Mouse (Mus musculus): ENCODE measurements around the gene Auts2. TPM values are rescaled to one million over a fixed set of nuclear protein-coding genes. Genes with fewer than 3 reads are reported as not detected.

The Auts2 gene
- polyA plus RNA-seq, 1 experiment from 2014 or later, result 32.6 TPM

DNA sequence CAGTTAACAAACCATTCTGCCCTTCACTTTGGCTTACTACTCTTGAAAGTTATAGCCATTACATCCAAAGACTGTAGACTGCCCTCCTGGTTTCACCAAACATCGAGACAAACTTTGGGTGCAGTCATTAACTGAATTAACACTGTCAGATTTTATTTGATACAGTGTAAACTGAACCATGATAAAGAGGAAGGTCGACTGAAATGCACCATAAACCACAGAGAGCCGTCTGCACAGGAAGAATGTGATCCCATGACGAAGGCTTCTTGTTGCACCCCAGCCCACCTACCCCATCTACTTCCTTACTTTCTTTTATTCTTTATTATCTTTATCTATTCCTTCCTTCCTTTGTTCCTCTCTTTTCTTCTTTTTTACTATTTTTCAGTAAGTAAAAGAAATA, 412.6 kb downstream of the Auts2 start:
- no peak overlapping the region for H3K4me2 ChIP-seq (replicated peaks; ENCODE audit: low read depth, low read length)
- H3K4me3 ChIP-seq (ENCODE audit: low read length), result no peak overlapping the region
- H3K9me3 ChIP-seq (ENCODE audit: control insufficient read depth, low read length), result no peaks in the 10 kb centered on the region
- no peaks in the 10 kb centered on the region for H3K36me3 ChIP-seq (ENCODE audit: control insufficient read depth, insufficient read depth, low read length)
- no peaks in the 10 kb centered on the region for H3K4me1 ChIP-seq (ENCODE audit: control insufficient read depth, insufficient read depth, low read length)
- H3K27ac ChIP-seq (ENCODE audit: low read depth, low read length), result no peak overlapping the region
- no peak for ATAC-seq (ENCODE audit: low FRiP score, low TSS enrichment)
- H3K27me3 ChIP-seq (ENCODE audit: control insufficient read depth, insufficient read depth, low read length), result no peaks in the 10 kb centered on the region
- H3K9ac ChIP-seq (ENCODE audit: low read depth, low read length), result no peak overlapping the region
- 11% methylated on average over 4 of the region's 4 CpGs for WGBS

DNA sequence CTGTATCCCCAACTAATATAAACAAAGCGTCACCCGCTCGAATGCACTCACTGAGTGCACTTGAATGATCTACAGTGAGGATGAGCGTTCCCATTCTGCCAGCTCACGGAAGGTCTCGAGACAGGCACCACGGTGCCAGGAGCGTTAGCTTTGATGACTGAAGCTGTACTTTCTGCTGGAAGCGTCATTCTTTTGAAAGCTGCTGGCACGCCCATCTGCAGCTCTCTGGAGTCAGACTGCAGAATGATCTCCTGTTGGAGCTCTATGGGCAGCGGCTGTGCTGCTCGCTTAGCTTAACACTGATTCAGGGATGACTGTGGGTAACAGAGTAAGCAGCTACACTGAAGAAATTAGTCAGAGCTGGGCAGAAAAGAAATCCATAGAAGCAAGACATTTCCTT, 416.5 kb downstream of the Auts2 start:
- H3K27me3 ChIP-seq (ENCODE audit: control insufficient read depth, insufficient read depth, low read length), result no peaks in the 10 kb centered on the region
- no peak overlapping the region for H3K9ac ChIP-seq (ENCODE audit: low read depth, low read length)
- no peaks in the 10 kb centered on the region for H3K9me3 ChIP-seq (ENCODE audit: control insufficient read depth, low read length)
- 68% methylated on average over 12 of the region's 12 CpGs for WGBS
- no peak overlapping the region for H3K27ac ChIP-seq (ENCODE audit: low read depth, low read length)
- ATAC-seq (ENCODE audit: low FRiP score, low TSS enrichment), result no peak
- H3K4me1 ChIP-seq (ENCODE audit: control insufficient read depth, insufficient read depth, low read length), result no peaks in the 10 kb centered on the region
- H3K36me3 ChIP-seq (ENCODE audit: control insufficient read depth, insufficient read depth, low read length), result no peaks in the 10 kb centered on the region
- no peak overlapping the region for H3K4me3 ChIP-seq (ENCODE audit: low read length)
- no peak overlapping the region for H3K4me2 ChIP-seq (replicated peaks; ENCODE audit: low read depth, low read length)

DNA sequence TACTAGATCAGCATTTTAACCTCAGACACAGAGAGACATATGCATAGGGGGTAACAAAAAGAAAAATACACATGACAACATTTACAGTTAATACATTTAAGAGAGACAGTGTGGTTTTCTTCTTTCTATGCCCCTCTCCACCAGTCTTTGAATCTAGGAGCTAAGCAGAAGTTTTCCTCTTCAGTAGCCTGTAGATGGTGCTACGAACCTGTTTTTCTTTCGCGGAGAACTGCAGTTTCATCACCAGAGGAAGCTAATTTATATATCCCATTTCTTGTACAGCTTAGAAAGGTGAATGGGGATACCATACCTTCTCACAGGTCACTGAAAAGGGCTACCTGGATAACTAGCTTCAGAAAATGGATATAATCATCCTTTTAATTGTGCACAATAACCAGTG, 427.5 kb downstream of the Auts2 start:
- 61% methylated on average over 3 of the region's 3 CpGs for WGBS
- no peak overlapping the region for H3K27ac ChIP-seq (ENCODE audit: low read depth, low read length)
- no peak overlapping the region for H3K9ac ChIP-seq (ENCODE audit: low read depth, low read length)
- H3K4me1 ChIP-seq (ENCODE audit: control insufficient read depth, insufficient read depth, low read length), result peaks cover 7% of the 10 kb centered on the region; the same call in 1 of the 2 replicates
- no peaks in the 10 kb centered on the region for H3K36me3 ChIP-seq (ENCODE audit: control insufficient read depth, insufficient read depth, low read length)
- no peaks in the 10 kb centered on the region for H3K27me3 ChIP-seq (ENCODE audit: control insufficient read depth, insufficient read depth, low read length)
- ATAC-seq (ENCODE audit: low FRiP score, low TSS enrichment), result no peak
- no peak overlapping the region for H3K4me3 ChIP-seq (ENCODE audit: low read length)
- no peak overlapping the region for H3K4me2 ChIP-seq (replicated peaks; ENCODE audit: low read depth, low read length)
- H3K9me3 ChIP-seq (ENCODE audit: control insufficient read depth, low read length), result no peaks in the 10 kb centered on the region

DNA sequence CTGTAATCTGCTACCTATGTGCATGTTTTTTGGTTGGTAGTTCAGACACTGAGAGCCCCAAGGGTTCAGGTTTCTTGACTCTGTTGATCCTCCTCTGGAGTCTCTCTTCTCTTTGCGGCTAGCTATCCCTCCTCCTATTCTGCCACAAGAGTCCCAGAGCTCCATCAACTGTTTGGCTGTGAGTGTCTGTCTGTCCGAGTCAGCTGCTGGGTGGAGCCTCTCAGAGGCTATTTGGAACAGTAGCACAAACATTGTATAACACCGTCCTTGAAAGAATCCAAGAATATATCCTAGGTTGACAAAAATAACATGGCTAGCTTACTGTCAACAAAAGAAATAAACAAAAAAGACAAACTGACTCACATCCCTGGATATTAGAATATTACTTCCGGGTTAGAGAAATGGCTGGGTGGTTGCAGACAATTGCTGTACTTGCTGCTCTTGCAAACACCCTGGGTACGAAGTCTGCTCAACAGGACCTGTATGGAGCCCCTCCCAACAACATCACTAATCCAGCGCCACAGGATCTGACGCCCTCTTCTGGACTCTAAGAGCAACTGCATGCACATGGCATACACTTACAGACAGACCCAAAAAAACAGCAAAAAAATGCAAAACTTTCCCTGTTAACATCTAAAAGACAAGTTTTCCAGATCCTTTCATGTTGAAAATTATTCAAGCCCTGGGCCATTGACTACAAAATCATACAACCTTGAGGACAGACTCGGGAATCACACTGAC, 428.4 kb downstream of the Auts2 start:
- no peak overlapping the region for H3K27ac ChIP-seq (ENCODE audit: low read depth, low read length)
- no peak overlapping the region for H3K4me2 ChIP-seq (replicated peaks; ENCODE audit: low read depth, low read length)
- H3K9me3 ChIP-seq (ENCODE audit: control insufficient read depth, low read length), result no peaks in the 10 kb centered on the region
- 73% methylated on average over 8 of the region's 8 CpGs for WGBS
- no peak overlapping the region for H3K9ac ChIP-seq (ENCODE audit: low read depth, low read length)
- H3K36me3 ChIP-seq (ENCODE audit: control insufficient read depth, insufficient read depth, low read length), result no peaks in the 10 kb centered on the region
- H3K27me3 ChIP-seq (ENCODE audit: control insufficient read depth, insufficient read depth, low read length), result no peaks in the 10 kb centered on the region
- H3K4me1 ChIP-seq (ENCODE audit: control insufficient read depth, insufficient read depth, low read length), result peaks cover 7% of the 10 kb centered on the region; the same call in 1 of the 2 replicates
- no peak for ATAC-seq (ENCODE audit: low FRiP score, low TSS enrichment)
- no peak overlapping the region for H3K4me3 ChIP-seq (ENCODE audit: low read length)

DNA sequence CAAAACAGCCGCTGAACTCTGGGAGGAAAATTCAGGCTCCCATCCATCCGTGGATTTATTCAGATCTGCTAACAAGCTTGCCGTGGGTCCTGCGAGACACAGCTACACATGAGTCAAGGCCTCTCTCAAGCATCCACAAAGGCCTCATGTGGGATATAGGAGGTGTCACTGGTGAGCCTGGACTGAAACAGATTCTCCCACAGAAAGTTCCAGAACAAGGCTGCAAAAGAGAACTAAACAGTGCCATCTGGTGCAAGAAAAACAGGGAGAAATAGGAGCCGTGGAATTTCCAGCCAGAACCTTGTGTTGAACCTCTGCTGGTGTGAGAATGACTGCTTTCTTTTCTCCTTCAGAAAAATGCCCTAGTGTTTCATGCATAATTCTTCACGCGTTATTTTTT, 429.7 kb downstream of the Auts2 start:
- Histone ChIP-seq H3K27ac (ENCODE audit: low read depth, low read length) (no peak overlapping the region), H3K36me3 (ENCODE audit: control insufficient read depth, insufficient read depth, low read length) (no peaks in the 10 kb centered on the region), H3K4me1 (ENCODE audit: control insufficient read depth, insufficient read depth, low read length) (peaks cover 7% of the 10 kb centered on the region; the same call in 1 of the 2 replicates), H3K4me3 (ENCODE audit: low read length) (no peak overlapping the region), H3K9me3 (ENCODE audit: control insufficient read depth, low read length) (no peaks in the 10 kb centered on the region), H3K9ac (ENCODE audit: low read depth, low read length) (no peak overlapping the region), H3K27me3 (ENCODE audit: control insufficient read depth, insufficient read depth, low read length) (no peaks in the 10 kb centered on the region), H3K4me2 (replicated peaks; ENCODE audit: low read depth, low read length) (no peak overlapping the region)
- no peak for ATAC-seq (ENCODE audit: low FRiP score, low TSS enrichment)
- WGBS, result 69% methylated on average over 7 of the region's 7 CpGs

DNA sequence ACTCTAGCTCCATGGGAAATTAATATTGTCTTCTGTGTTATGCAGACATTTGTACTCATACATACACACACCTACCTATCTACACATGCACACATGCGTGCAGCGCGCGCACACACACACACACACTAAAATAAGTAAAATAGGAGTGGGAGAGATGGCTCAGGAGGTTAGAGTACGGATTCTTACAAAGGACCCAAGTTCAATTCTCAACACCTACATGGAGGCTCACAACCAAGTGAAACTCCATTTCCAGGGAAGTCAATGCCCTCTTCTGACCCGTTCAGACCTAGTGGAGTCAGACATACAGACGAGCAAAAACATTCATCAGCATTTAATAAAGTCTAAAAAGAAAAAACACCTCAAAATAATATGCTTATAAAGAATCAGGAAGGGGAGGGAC, 430.5 kb downstream of the Auts2 start:
- no peak overlapping the region for H3K4me3 ChIP-seq (ENCODE audit: low read length)
- H3K36me3 ChIP-seq (ENCODE audit: control insufficient read depth, insufficient read depth, low read length), result no peaks in the 10 kb centered on the region
- no peak overlapping the region for H3K27ac ChIP-seq (ENCODE audit: low read depth, low read length)
- H3K27me3 ChIP-seq (ENCODE audit: control insufficient read depth, insufficient read depth, low read length), result no peaks in the 10 kb centered on the region
- WGBS, result 90% methylated on average over 7 of the region's 7 CpGs
- H3K9ac ChIP-seq (ENCODE audit: low read depth, low read length), result no peak overlapping the region
- no peak for ATAC-seq (ENCODE audit: low FRiP score, low TSS enrichment)
- H3K9me3 ChIP-seq (ENCODE audit: control insufficient read depth, low read length), result no peaks in the 10 kb centered on the region
- peaks cover 7% of the 10 kb centered on the region; the same call in 1 of the 2 replicates for H3K4me1 ChIP-seq (ENCODE audit: control insufficient read depth, insufficient read depth, low read length)
- H3K4me2 ChIP-seq (replicated peaks; ENCODE audit: low read depth, low read length), result no peak overlapping the region

DNA sequence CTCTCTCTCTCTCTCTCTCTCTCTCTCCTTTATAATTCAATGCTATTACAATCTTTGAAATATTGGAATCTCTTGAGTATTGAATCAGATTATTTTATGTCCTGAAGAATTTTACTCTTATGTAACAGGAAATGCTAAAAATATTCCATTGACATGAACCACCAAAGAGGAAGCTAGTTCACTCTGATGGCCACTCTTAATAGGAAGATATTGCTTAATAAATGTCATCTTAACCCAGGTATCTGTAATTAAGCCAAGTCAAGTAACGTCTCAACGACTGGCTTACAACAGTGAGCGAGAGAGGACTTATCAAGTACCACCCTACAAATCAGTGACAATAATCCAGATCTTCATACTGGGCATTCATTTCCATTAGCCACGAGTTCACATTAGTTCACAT, 440.7 kb downstream of the Auts2 start:
- no peaks in the 10 kb centered on the region for H3K36me3 ChIP-seq (ENCODE audit: control insufficient read depth, insufficient read depth, low read length)
- H3K4me1 ChIP-seq (ENCODE audit: control insufficient read depth, insufficient read depth, low read length), result peaks cover 5% of the 10 kb centered on the region; the same call in 1 of the 2 replicates
- H3K9me3 ChIP-seq (ENCODE audit: control insufficient read depth, low read length), result no peaks in the 10 kb centered on the region
- H3K9ac ChIP-seq (ENCODE audit: low read depth, low read length), result no peak overlapping the region
- ATAC-seq (ENCODE audit: low FRiP score, low TSS enrichment), result no peak
- no peak overlapping the region for H3K4me2 ChIP-seq (replicated peaks; ENCODE audit: low read depth, low read length)
- no peak overlapping the region for H3K27ac ChIP-seq (ENCODE audit: low read depth, low read length)
- H3K27me3 ChIP-seq (ENCODE audit: control insufficient read depth, insufficient read depth, low read length), result no peaks in the 10 kb centered on the region
- H3K4me3 ChIP-seq (ENCODE audit: low read length), result no peak overlapping the region
- 92% methylated on average over 4 of the region's 4 CpGs for WGBS

DNA sequence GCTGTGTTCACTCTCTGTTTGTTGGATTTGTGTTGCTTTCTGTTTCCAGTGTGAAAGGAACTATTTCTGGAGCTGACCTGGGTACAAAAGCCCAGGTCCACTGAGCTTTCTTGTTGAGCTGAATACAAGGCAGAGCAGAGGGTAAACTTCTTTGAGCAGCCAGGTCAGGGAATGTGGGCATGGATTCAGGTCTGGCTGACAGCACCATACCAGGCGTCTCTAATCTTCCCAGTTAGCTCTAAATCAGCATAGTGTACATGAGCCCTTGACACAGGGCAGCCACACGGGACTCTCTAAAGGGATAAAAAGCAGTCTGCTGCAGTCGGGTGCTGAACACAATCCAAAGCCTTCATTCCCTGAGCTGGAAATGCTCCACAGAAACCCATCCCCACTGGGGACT, 444.7 kb downstream of the Auts2 start:
- Histone ChIP-seq H3K27me3 (ENCODE audit: control insufficient read depth, insufficient read depth, low read length) (no peaks in the 10 kb centered on the region), H3K4me2 (replicated peaks; ENCODE audit: low read depth, low read length) (no peak overlapping the region), H3K9ac (ENCODE audit: low read depth, low read length) (no peak overlapping the region), H3K4me1 (ENCODE audit: control insufficient read depth, insufficient read depth, low read length) (peaks cover 5% of the 10 kb centered on the region; the same call in 1 of the 2 replicates), H3K27ac (ENCODE audit: low read depth, low read length) (no peak overlapping the region), H3K36me3 (ENCODE audit: control insufficient read depth, insufficient read depth, low read length) (no peaks in the 10 kb centered on the region), H3K4me3 (ENCODE audit: low read length) (no peak overlapping the region), H3K9me3 (ENCODE audit: control insufficient read depth, low read length) (no peaks in the 10 kb centered on the region)
- ATAC-seq (ENCODE audit: low FRiP score, low TSS enrichment), result no peak
- 42% methylated on average over 3 of the region's 3 CpGs for WGBS

DNA sequence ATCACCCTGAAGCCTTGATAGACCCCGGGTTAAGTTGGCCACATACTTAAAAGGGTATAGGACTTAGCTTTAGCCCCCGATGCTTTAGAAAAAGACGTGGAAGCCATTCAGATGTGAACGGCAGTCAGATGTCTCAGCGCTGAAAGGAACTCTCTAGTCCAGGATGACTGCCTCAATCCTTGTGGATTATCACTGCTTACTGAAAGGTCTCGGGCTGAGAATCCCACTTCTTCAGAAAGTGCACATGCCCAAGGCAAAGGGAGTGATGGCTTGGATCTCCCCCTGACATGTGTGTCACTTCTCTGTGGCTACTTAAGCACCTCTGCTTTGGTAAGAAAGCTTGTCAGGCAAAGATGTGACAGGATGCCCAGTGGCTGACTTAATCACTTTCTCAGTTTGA, 450.4 kb downstream of the Auts2 start:
- no peak overlapping the region for H3K4me2 ChIP-seq (replicated peaks; ENCODE audit: low read depth, low read length)
- H3K4me1 ChIP-seq (ENCODE audit: control insufficient read depth, insufficient read depth, low read length), result no peaks in the 10 kb centered on the region
- no peak for ATAC-seq (ENCODE audit: low FRiP score, low TSS enrichment)
- H3K9ac ChIP-seq (ENCODE audit: low read depth, low read length), result no peak overlapping the region
- H3K27ac ChIP-seq (ENCODE audit: low read depth, low read length), result no peak overlapping the region
- no peaks in the 10 kb centered on the region for H3K9me3 ChIP-seq (ENCODE audit: control insufficient read depth, low read length)
- WGBS, result 80% methylated on average over 6 of the region's 6 CpGs
- H3K36me3 ChIP-seq (ENCODE audit: control insufficient read depth, insufficient read depth, low read length), result no peaks in the 10 kb centered on the region
- H3K4me3 ChIP-seq (ENCODE audit: low read length), result no peak overlapping the region
- no peaks in the 10 kb centered on the region for H3K27me3 ChIP-seq (ENCODE audit: control insufficient read depth, insufficient read depth, low read length)

All from kidney, embryonic 14.5 days (tissue).